Comparison of ENCODE assay signal across 9 mouse cellular contexts in the genomic region with DNA sequence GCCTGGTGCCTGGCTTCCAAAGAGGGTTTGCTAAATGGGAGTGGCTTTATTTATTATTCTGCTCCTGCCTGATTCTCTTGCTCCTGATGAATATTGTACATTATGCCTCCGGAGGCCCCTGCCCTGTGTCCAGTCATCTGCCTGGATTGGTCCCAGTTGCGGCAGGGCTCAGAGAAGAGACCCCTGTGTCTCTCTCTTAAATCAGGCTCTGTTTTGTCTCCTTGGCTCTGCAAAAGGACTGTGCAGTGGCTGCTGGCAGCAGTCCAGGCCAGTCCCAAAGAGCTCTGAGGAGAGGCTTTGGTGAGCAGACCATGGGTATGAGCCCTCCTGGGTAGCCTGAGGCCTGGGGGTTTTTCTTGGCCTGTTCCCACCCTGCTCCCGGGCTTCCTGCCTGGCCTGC.
A peak's percentile ranks its signal among the peaks of the same experiment; 100 is the strongest.
DNase-seq lines count a peak whose midpoint lies in the region; ATAC-seq lines count a peak whose summit lies in the region.
"Had no signal": no experiment of that assay in that cellular context is flagged by ENCODE, and none has a peak within 500 bp of the region (broad histone marks: within the 10 kb centered on the region; RNA-seq: fewer than 3 reads in every experiment).

No protein-coding gene starts in this region.

- no peak overlapping the region for H3K4me2 ChIP-seq in forebrain, embryonic 11.5 days (ENCODE audit: low read depth, low read length, severe bottlenecking)
- no peak overlapping the region for H3K4me2 ChIP-seq in forebrain, embryonic 16.5 days (ENCODE audit: low read length)
- no peak overlapping the region for H3K4me2 ChIP-seq in hindbrain, embryonic 14.5 days (replicated peaks)
- no peak overlapping the region for H3K4me2 ChIP-seq in midbrain, embryonic 13.5 days (replicated peaks)
- H3K4me2 ChIP-seq: liver, embryonic 13.5 days had no signal

- no peaks in the 10 kb centered on the region for H3K27me3 ChIP-seq in forebrain, embryonic 10.5 days (ENCODE audit: poor library complexity, severe bottlenecking)
- no peaks in the 10 kb centered on the region for H3K27me3 ChIP-seq in forebrain, embryonic 11.5 days (ENCODE audit: control insufficient read depth, insufficient read depth, low read length)
- H3K27me3 ChIP-seq in forebrain, embryonic 16.5 days (replicated peaks; ENCODE audit: control insufficient read depth, insufficient read depth, low read length), result no peaks in the 10 kb centered on the region
- H3K27me3 ChIP-seq in hindbrain, embryonic 14.5 days (ENCODE audit: control insufficient read depth, insufficient read depth, low read length), result no peaks in the 10 kb centered on the region
- no peaks in the 10 kb centered on the region for H3K27me3 ChIP-seq in midbrain, embryonic 13.5 days
- H3K27me3 ChIP-seq: liver, embryonic 13.5 days had no signal

- peaks cover 16% of the 10 kb centered on the region for H3K4me1 ChIP-seq in forebrain, embryonic 10.5 days
- H3K4me1 ChIP-seq in forebrain, embryonic 11.5 days (replicated peaks; ENCODE audit: control insufficient read depth, insufficient read depth, low read length), result 0 out of 2 replicates have a peak, but pooled peaks cover 4% of the 10 kb centered on the region
- peaks cover 8% of the 10 kb centered on the region for H3K4me1 ChIP-seq in forebrain, embryonic 16.5 days (replicated peaks; ENCODE audit: control insufficient read depth, insufficient read depth, low read length)
- H3K4me1 ChIP-seq in hindbrain, embryonic 14.5 days (replicated peaks; ENCODE audit: control insufficient read depth, insufficient read depth, low read length), result peaks cover 10% of the 10 kb centered on the region; the same call in 1 of the 2 replicates
- H3K4me1 ChIP-seq in midbrain, embryonic 13.5 days (replicated peaks), result peaks cover 16% of the 10 kb centered on the region

- no peaks in the 10 kb centered on the region for H3K9me3 ChIP-seq in forebrain, embryonic 10.5 days
- H3K9me3 ChIP-seq in forebrain, embryonic 11.5 days (ENCODE audit: control insufficient read depth, low read length), result no peaks in the 10 kb centered on the region
- no peaks in the 10 kb centered on the region for H3K9me3 ChIP-seq in forebrain, embryonic 16.5 days (ENCODE audit: control insufficient read depth, low read length)
- no peaks in the 10 kb centered on the region for H3K9me3 ChIP-seq in hindbrain, embryonic 14.5 days (ENCODE audit: control insufficient read depth, low read length)
- no peaks in the 10 kb centered on the region for H3K9me3 ChIP-seq in midbrain, embryonic 13.5 days
- H3K9me3 ChIP-seq: liver, embryonic 13.5 days had no signal

- 77% methylated on average over 3 of the region's 3 CpGs for WGBS in forebrain, embryonic 10.5 days
- WGBS in forebrain, embryonic 11.5 days, result 72% methylated on average over 3 of the region's 3 CpGs
- 12% methylated on average over 3 of the region's 3 CpGs for WGBS in forebrain, embryonic 16.5 days
- WGBS in hindbrain, embryonic 14.5 days, result 45% methylated on average over 3 of the region's 3 CpGs
- 50% methylated on average over 3 of the region's 3 CpGs for WGBS in midbrain, embryonic 13.5 days

- no peak overlapping the region for H3K9ac ChIP-seq in forebrain, embryonic 11.5 days (ENCODE audit: low read length)
- H3K9ac ChIP-seq in forebrain, embryonic 16.5 days (replicated peaks; ENCODE audit: low read depth, low read length), result no peak overlapping the region
- H3K9ac ChIP-seq in hindbrain, embryonic 14.5 days, result no peak overlapping the region
- no peak overlapping the region for H3K9ac ChIP-seq in midbrain, embryonic 13.5 days (replicated peaks)
- H3K9ac ChIP-seq: liver, embryonic 13.5 days had no signal

- ATAC-seq in forebrain, embryonic 11.5 days (replicated peaks; ENCODE audit: low FRiP score), result no peak
- peak; percentile 83 for ATAC-seq in forebrain, embryonic 16.5 days
- peak; percentile 69; the same call in 1 of the 2 replicates for ATAC-seq in hindbrain, embryonic 14.5 days (ENCODE audit: low FRiP score)
- peak; percentile 77 for ATAC-seq in midbrain, embryonic 13.5 days
- ATAC-seq in activated CD4-positive, CD25-positive, alpha-beta regulatory T cell, adult 4 months, result no peak

- no peaks in the 10 kb centered on the region for H3K36me3 ChIP-seq in forebrain, embryonic 10.5 days (replicated peaks)
- H3K36me3 ChIP-seq in forebrain, embryonic 11.5 days (ENCODE audit: control insufficient read depth, insufficient read depth, low read length), result no peaks in the 10 kb centered on the region
- H3K36me3 ChIP-seq in forebrain, embryonic 16.5 days (ENCODE audit: control insufficient read depth, insufficient read depth), result no peaks in the 10 kb centered on the region
- no peaks in the 10 kb centered on the region for H3K36me3 ChIP-seq in hindbrain, embryonic 14.5 days (replicated peaks; ENCODE audit: control insufficient read depth, insufficient read depth)
- H3K36me3 ChIP-seq in midbrain, embryonic 13.5 days, result no peaks in the 10 kb centered on the region

- no peak overlapping the region for H3K4me3 ChIP-seq in forebrain, embryonic 10.5 days
- H3K4me3 ChIP-seq in forebrain, embryonic 11.5 days (ENCODE audit: low read depth, low read length), result no peak overlapping the region
- no peak overlapping the region for H3K4me3 ChIP-seq in forebrain, embryonic 16.5 days (replicated peaks; ENCODE audit: low read length)
- no peak overlapping the region for H3K4me3 ChIP-seq in hindbrain, embryonic 14.5 days (replicated peaks; ENCODE audit: low read length)
- no peak overlapping the region for H3K4me3 ChIP-seq in midbrain, embryonic 13.5 days (replicated peaks)
- H3K4me3 ChIP-seq: liver, embryonic 13.5 days had no signal

- H3K27ac ChIP-seq in forebrain, embryonic 10.5 days, result peak overlapping the region; percentile 22; the same call in 1 of the 2 replicates
- H3K27ac ChIP-seq in forebrain, embryonic 11.5 days (ENCODE audit: low read depth, low read length), result no peak overlapping the region
- H3K27ac ChIP-seq in forebrain, embryonic 16.5 days (ENCODE audit: low read length), result no peak overlapping the region
- peak overlapping the region; percentile 26; the same call in 1 of the 2 replicates for H3K27ac ChIP-seq in hindbrain, embryonic 14.5 days
- H3K27ac ChIP-seq in midbrain, embryonic 13.5 days, result peak overlapping the region; percentile 41; the same call in 1 of the 2 replicates

- no peak for DNase-seq in forebrain, embryonic 10.5 days (ENCODE audit: extremely low spot score, low spot score)
- no peak for DNase-seq in forebrain, embryonic 11.5 days (ENCODE audit: low spot score)
- peak; percentile 65 for DNase-seq in adipocyte (ENCODE audit: low spot score)
- DNase-seq in hindbrain, embryonic 14.5 days (ENCODE audit: low spot score), result peak; percentile 70
- no peak for DNase-seq in thymus, postnatal 10 days (ENCODE audit: low spot score in 2 of 2)
- DNase-seq: liver, embryonic 13.5 days had no signal

Comparison
In these comparisons a context has a peak if more than half of its experiments do, and no peak if none do; other contexts are left out.
1. H3K27ac ChIP-seq: peak in forebrain, embryonic 10.5 days (single experiment), hindbrain, embryonic 14.5 days (single experiment) and midbrain, embryonic 13.5 days (single experiment); none in forebrain, embryonic 11.5 days (single experiment) and forebrain, embryonic 16.5 days (single experiment).
2. ATAC-seq: peak in forebrain, embryonic 16.5 days (single experiment), hindbrain, embryonic 14.5 days (single experiment) and midbrain, embryonic 13.5 days (single experiment); none in forebrain, embryonic 11.5 days (single experiment) and activated CD4-positive, CD25-positive, alpha-beta regulatory T cell, adult 4 months (single experiment).
3. DNase-seq: peak in adipocyte (single experiment) and hindbrain, embryonic 14.5 days (single experiment); none in forebrain, embryonic 10.5 days (single experiment), forebrain, embryonic 11.5 days (single experiment) and thymus, postnatal 10 days (0 of 2).